Comparison of ENCODE assay signal across 17 mouse cellular contexts in genomic region chr7:78157946-78158345, GRCm38 (mm10).
"Had no signal": no experiment of that assay in that cellular context is flagged by ENCODE, and none has a peak within 500 bp of the region (broad histone marks: within the 10 kb centered on the region; RNA-seq: fewer than 3 reads in every experiment).

No protein-coding gene starts in this region.

- ATAC-seq: inflammation-experienced regulatory T-cells, adult 6 months; intestine, postnatal 0 days; liver, embryonic 12.5 days had no signal

- H3K27me3 ChIP-seq: limb, embryonic 15.5 days; liver, embryonic 12.5 days; neural tube, embryonic 15.5 days had no signal

- H3K4me2 ChIP-seq: limb, embryonic 15.5 days; liver, embryonic 12.5 days; lung, embryonic 14.5 days; neural tube, embryonic 15.5 days had no signal

- H3K27ac ChIP-seq: limb, embryonic 15.5 days; liver, embryonic 12.5 days; midbrain, embryonic 10.5 days; neural tube, embryonic 15.5 days had no signal

- DNase-seq: layer of hippocampus, adult 9-11 months; layer of hippocampus, postnatal 36 days; lung, embryonic 14.5 days; lung, postnatal 10 days; lung, postnatal 4 days; midbrain, embryonic 14.5 days; right cerebral cortex, adult 18-20 months; right cerebral cortex, postnatal 4 days; spleen, adult 18-20 months; thymus, postnatal 4 days had no signal

- H3K9ac ChIP-seq: limb, embryonic 15.5 days; liver, embryonic 12.5 days; lung, embryonic 14.5 days; neural tube, embryonic 15.5 days had no signal

- H3K4me3 ChIP-seq: limb, embryonic 15.5 days; liver, embryonic 12.5 days; midbrain, embryonic 10.5 days; myocyte; neural tube, embryonic 15.5 days had no signal

- H3K9me3 ChIP-seq: limb, embryonic 15.5 days; liver, embryonic 12.5 days; midbrain, embryonic 10.5 days; neural tube, embryonic 15.5 days had no signal

- H3K36me3 ChIP-seq: limb, embryonic 15.5 days; liver, embryonic 12.5 days; midbrain, embryonic 10.5 days; neural tube, embryonic 15.5 days had no signal

- H3K4me1 ChIP-seq: limb, embryonic 15.5 days; liver, embryonic 12.5 days; midbrain, embryonic 10.5 days; neural tube, embryonic 15.5 days had no signal
